Mouse (Mus musculus) naive thymus-derived CD4-positive, alpha-beta T cell, adult 2 months (primary cell): ENCODE data around the gene Wnt5b.

Source experiments
- DNase-seq: peaks from one replicate; pipeline ENCODE4 v3.0.0-alpha.2; 2011; ENCODE audit warnings: low read depth

Wnt5b gene

DNA sequence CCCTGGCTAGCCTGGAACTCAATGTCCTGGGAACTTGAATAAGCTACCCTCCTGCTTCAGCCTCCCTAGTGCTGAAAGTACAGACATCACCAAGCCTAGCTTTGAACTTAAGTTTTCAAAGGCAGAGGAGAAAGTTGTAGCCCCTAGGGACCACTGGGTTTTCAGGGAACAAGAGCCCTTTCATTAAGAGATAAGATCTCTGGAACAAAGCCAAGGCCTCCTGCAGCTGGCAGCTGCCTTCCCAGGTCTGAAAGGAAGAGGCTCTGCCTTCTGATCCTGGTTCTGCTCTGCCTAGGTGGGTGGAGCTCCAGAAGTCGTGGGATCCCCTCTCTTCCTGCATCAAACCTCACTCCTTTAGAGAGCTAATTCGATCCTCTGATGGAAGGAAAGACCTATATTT lies 58.7 kb downstream of the Wnt5b start:
- DNase-seq = no peak

DNA sequence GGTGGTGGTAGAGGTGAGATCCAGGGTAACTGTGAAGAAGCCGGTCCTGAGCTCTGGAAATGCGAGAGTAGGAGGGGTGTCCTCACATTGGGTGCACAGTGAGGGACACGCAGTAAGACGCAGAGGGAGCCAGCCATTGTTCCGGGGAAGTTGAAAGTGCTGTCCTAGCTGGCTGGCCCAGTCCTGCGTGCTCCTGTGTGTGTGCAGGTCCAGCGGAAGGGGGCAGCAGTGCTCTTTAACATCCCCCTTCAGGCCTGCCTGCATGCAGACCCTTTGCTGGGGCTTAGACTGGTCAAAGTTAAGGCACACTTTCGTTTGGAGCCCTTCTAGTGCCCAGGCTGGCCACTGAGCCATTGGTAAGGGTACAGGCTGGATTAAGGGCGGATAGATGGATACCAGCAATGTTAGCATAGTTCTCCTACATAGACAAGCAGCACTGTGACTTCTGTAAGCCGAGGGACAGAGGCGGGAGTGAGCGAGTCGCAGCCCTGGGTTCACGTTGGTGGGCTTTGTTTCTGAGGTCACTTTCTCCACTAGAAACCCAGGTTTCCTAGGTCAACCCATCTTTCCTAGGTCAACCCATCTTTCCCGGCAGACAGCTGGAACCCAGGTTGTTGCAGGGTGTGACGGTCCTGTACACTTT lies 61.1 kb downstream of the Wnt5b start:
- DNase-seq = no peak

DNA sequence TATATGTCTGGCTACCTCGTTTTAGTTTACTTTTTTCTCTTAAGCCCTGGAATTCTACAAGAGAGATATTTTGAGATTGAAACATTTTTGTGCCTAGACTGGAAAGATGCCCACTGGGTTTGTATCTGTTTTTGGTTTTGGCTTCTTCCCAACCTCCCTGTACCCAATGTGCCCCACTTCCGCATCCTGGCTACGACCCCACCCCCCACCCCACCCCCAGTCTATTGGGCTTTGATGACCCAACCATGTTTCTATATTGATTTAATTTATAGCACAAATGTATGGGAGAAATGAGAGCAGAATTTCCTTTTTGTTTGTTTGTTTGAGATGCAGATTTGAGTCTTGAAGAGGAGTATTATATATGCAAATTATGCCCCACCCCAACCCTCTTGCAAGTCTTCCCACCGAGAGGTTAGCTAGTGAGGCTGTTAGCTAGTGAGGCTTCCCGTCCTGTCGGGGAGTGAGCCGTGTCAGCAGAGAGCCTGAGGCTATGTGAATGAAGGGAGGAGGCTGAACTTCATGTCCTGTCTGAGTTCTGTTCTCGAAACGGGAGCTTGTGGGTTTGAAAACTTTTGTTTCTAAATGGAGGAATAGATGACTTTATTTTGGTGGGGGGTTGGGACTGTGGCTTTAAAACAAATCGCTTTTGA lies 62.3 kb downstream of the Wnt5b start:
- DNase-seq = peak; percentile 57

DNA sequence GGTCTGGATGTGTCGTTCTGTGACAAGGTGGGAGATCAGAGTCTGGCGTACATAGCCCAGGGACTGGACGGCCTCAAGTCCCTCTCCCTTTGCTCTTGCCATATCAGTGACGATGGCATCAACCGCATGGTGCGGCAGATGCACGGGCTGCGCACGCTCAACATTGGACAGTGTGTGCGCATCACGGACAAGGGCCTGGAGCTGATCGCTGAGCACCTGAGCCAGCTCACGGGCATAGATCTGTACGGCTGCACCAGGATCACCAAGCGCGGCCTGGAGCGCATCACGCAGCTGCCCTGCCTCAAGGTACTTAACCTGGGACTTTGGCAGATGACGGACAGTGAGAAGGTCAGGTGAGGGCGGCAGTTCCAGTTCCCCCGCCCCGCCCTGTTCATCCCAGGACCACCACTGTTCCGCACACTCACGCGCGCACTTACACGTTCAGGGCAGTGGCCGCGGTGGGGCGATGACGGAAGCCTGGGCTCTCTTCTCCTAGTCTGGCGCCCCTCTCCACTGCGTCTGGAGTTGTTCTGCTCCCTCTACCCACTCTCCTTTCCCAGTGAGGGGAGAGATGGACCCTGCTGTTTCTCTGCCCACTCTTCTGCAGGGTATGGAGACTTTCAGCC lies 63.3 kb downstream of the Wnt5b start:
- DNase-seq = no peak

DNA sequence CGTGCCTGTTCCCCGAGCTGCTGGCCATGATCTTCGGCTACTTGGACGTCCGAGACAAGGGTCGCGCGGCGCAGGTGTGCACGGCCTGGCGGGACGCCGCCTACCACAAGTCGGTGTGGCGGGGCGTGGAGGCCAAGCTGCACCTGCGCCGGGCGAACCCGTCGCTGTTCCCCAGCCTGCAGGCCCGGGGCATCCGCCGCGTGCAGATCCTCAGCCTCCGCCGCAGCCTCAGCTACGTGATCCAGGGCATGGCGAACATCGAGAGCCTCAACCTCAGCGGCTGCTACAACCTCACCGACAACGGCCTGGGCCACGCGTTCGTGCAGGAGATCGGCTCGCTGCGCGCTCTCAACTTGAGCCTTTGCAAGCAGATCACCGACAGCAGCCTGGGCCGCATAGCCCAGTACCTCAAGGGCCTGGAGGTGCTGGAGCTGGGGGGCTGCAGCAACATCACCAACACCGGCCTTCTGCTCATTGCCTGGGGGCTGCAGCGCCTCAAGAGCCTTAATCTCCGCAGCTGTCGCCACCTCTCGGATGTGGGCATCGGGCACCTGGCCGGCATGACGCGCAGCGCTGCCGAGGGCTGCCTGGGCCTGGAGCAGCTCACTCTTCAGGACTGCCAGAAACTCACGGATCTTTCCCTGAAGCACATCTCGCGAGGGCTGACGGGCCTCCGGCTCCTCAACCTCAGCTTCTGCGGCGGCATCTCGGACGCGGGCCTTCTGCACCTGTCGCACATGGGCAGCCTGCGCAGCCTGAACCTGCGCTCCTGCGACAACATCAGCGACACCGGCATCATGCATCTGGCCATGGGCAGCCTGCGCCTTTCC lies 64.1 kb downstream of the Wnt5b start:
- peak; percentile 82 for DNase-seq

DNA sequence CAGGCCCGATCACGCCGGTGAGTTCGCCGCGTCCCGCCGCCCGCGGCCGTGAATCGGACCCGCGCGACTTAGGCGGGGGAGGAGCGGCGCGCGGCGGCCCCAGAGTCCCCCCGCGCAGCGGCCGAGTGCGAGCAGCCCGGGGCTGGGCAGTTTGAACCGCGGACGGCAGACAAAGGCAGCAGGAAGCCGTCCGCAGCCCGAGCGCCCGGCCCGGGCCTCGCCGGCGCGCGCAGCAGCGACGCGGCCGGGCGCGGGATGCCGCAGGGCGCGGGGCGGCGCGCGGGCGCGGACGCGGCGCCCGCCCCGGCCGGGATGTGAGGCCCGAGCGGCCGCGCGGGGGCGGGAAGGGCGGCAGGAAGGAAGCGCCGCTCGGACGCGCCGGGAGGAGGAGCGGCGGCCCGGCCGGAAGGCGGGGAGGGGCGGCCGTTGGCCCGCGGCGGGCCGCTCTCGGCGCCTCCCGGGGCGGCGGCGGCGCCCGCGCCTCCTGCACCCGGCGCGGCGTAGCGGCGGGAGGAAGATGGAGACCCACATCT lies 64.7 kb downstream of the Wnt5b start, which contains the start of gene Fbxl14:
Gene Fbxl14, plus strand, starts transcription at position 326 of the 533 bp plus-strand sequence.
- DNase-seq = no peak

DNA sequence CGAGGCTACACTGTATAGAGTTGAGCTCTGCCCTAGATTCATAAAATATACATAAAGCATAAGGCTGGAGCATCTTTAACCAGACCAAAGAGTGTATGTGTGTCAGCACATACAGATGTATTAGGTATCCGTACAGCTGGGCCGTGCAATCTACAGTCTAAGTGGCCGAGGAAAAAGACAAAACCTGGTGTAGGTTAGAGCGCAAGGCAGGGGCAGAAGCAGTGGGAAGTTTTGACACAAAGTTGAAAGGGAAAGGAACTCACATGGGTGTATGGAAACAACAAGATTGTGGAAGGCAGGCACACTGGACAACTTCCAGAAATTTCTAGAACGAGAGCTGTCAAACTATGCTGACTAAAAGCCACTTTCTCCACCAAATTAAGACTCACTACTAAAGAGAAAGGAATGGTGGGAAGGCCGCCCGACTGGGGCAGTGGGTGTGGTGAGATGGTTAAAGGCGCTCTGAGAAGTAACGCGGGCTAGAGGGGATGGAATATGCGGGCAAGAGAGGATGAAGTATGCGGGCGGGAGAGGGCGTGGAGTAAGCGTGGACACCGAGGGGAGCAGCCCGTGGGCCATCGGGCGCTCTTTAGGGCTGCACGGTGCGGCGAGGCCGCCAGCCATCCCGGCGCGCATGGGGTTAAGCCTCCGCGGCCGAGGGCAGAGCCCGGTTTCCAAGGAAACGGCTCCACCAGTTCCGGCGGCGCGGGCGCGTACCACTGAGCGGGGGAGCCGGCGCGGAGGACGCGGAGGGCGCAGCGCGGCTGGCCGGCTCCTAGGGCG lies 65.4 kb downstream of the Wnt5b start:
- peak; percentile 86 for DNase-seq

DNA sequence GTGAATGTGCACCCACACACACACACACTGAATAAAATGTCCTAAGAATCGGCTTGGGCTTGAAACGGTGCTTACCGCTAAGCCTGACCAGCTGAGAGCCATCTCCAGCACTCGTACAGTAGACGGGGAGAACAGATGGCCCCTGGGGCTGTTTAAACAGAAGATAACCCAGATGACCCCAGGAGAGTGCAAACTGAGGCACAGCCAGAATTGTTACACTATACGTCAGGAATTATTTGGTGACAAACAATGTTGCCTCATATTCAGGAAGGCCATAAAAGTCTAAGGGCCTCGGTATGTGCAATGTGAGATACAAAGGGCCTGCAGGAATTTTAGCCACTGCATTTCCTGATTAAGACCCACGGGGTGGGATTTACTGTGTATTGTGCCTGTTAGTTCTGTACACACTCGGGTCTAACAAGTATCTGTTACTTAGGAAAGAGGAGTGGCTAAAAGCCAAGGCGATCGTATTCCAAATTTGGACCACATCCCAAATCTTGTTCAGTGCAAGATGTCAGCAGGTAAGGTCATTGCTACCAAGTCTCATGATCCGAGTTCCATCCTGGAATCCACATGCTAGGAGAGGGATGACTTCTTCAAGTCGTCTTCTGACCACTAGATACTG lies 66.3 kb downstream of the Wnt5b start:
- no peak for DNase-seq

DNA sequence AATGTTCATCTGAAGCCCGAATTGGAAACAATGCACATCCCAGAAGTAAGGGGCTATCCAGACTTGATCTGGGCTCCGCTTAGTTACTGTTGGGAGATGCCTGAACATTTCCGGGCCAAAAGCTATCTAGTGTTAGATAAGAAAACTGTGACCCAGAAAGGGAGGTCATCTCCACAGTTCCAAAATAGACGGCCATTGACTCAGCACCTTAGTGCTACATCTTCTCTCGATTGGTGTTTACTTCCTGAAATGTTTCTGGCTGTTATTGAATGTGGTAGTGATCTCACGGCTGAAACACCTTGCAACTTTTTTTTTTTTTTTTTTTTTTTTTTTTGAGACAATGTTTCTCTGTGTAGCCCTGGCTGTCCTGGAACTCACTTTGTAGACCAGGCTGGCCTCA lies 68.2 kb downstream of the Wnt5b start:
- no peak for DNase-seq

DNA sequence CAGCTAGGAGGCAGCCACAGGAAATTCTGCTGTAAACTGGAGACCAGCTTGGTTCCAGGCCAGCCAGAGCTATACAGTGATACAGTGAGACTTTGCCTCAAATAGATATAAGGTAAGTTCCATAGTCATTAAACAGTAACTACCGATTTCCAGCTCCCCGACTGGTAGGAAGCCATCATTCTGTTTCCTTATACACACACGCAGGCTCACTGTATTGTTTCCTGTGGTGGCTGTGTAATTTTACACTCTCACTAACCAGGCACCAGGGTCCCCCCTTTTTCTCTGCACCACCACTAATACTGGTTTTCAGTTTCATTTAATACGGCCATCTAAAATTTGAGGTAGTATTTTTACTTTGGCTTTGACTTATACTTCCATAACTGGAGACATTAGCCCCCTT lies 70.2 kb downstream of the Wnt5b start:
- no peak for DNase-seq

DNA sequence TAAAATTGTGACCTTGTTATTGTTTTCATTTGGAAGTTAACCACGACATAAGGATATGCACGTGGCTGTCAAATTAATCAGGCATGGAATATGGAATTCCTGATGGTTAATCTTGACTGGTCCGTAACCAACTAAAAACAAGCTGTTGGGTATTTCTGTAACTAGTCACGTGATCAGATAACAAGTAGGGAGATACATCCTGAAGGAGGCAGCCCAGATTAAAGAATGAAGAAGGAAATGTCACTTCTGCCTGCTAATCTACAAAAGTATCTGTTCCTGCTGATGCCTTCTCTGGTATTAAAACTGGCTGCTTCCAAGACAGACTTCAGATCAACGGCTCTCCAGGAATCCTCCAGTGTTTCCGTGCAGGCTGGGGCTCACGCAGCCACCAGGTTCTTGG lies 70.7 kb downstream of the Wnt5b start:
- DNase-seq = no peak

DNA sequence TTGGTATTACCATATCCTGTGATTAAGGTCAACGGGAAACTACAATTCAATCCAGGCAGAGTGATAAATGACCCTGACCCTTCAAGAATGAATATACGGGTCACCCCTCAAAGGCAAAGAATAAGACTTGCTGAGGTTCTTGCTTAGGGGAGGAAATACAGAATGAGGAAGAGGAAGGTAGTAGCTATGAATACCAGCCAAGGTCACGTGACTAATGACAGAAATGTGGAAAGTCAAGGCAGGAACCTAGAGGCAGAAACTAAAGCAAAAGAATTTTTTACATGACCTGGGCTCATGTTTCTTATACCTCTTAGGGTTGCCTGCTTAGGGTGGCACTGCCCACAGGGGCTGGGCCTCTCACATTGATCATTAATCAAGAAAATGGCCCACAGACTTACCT lies 71.4 kb downstream of the Wnt5b start:
- DNase-seq = no peak

DNA sequence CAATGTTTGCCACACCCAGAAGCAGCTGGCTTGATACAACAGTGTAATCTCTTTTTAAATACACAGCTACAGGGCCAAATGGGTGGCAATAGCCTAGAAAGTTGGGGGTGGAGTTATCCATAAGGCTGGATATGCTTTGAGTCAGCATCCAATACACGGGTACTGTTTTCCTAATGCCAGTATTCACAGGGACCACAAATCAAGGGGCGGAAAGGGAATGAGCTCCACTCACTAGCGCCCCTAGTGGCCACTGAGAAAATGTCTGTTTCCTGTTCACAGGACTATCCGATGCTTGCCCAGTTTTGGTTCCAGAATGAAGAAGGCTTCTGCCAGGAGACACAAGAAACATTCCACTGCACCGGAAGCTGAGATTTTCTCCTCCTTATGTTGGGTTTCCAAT lies 72.0 kb downstream of the Wnt5b start:
- peak; percentile 79 for DNase-seq

DNA sequence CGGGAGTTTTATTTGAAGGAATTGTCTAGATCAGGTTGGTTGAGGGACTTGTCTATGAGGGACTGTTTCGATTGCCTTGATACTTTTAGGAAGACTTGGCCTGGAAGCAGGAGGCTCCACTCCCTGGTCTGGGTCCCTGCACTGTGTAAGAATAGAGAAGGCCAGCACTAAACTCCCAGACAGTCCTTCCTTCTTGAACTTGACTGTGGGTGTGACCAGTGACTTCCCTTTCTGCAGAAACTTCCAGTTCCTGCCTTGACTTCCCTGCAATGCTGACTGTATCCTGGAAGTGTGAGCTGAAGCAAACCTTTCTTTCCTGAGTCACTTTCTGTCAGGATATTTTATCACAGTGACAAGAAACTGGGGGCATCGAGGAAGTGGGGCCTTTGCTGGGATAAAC lies 73.4 kb downstream of the Wnt5b start:
- no peak for DNase-seq

DNA sequence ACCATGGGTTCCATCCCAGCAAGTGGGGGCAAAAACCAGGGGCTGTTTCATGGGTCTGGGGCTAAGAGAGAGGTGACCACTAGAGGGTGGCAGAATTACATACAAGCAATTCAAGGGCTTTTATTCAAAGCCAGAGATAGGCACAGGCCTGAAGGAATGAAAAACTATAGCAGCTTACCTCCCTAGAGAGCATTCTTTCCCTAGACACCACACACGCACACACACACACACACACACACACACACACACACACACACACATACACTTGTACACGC lies 76.4 kb downstream of the Wnt5b start:
- DNase-seq = no peak

DNA sequence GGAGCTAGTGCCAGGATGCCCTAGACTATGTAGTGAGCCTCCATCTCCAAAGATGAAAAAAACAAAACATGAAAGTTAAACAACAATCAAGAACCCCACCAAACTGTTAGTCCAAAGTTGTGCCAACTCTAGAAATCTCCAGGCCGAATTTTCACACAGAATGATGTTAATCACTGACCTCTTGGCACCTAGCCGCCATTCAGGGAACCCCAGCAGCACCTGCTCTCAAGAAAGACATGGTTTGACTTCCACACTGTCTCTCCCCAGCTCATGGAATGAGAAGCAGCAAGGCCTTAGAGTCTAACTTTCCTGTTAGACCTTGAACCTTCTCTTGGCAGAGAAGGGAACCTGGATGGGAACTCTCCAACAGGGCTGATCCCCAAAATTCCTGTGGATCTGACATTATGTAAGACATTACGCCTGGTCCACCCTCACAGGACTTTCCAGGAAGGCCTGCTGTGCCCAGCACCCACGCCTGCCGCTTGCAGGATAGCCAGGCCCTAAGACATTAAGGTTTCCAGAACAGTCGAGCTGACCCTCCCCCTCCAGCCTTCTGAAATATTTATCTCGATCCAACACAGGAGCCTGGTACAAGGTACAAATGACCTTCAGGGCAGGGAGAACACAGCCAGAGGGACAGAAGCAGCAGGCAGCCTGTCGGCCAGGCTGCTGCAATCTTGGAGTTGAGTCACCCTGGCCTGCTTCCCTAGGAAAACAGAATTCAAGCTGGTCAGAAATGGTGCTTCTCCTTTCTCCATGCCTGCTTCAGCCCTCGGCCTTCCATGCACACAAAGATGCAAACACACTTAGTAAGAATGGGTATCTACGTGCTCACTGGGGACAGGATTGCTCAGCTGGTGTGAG lies 77.0 kb downstream of the Wnt5b start:
- DNase-seq = no peak

DNA sequence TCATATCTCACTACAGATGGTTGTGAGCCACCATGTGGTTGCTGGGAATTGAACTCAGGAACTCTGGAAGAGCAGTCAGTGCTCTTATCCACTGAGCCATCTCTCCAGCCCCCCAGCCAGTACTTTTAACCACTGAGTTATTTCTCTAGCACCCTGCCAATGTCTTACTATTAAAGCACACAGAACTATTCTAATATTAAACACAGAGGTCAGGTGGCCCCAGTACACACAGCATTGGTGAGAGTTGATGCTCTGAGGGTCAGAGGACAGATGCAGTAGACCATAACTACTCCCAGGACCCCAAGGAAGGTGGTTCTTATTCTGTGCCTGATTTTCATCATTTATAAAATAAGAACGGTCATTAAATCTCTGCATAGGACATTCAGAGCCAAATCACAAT lies 78.0 kb downstream of the Wnt5b start:
- DNase-seq = no peak

DNA sequence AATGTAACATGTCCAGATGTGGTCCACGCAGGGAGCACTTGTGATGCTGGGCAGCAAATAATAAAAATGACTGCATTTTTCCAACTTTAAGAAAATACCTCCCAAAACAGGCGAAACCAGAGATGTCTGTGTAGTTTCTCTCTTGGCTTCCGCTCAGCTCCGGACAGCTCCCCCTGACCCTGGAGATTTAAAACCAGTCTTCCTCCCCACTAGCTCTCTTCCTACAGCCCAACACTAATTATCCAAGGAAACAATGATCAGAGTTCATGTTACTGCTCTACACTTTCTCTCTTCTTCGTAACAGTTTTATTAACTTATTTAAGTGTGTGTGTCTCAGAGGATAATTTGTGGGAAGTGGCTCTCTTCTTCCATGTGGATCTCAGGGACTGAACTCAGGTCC lies 83.8 kb downstream of the Wnt5b start:
- DNase-seq = no peak

DNA sequence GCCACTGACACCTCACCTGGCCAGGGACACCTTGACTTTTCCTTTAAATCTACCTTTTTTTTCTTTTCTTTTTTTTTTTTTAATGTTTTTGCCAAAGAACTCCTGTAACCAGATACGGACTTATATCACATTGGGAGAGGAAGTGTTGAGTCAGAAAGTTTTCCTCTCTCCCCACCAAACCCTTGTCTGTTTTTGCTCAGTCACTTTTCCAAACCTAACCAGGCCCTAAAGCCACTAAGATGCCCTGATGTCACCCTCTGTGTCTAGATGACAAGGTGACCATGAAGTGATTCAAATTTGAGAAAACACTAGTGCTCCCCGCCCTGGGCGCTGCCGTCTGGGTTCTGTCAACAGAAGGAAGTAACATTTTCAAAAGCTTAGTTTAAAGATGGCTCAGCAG lies 85.1 kb downstream of the Wnt5b start:
- DNase-seq = no peak

DNA sequence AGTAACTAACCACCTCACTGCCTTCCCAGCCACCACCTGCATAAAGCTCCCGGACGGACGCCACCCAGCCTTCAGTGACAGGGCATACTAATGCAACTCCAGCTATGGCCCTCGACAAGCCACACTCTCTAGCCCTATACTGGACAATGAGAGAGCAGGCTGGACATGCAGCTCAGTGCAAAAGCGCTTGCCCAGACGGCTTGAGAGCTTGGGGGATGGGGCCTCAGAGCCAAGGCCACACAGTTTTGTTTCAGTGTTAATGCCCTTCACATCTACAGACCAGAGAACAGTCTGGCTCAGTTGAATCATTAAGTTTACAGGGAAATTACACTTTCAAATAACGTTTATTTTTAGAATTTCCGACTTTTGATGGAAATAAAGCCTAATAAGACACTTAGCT lies 86.0 kb downstream of the Wnt5b start:
- DNase-seq = no peak
